Mouse (Mus musculus): ENCODE data around the gene Nadsyn1. TPM values are rescaled to one million over a fixed set of nuclear protein-coding genes. Genes with fewer than 3 reads are reported as not detected.

Gene Nadsyn1
- polyA plus RNA-seq, 1 experiment from 2014 or later: 10.4 TPM

- WGBS: 3% methylated on average over 16 of the region's 16 CpGs
- peaks cover 8% of the 10 kb centered on the region for H3K4me1 ChIP-seq
- peak overlapping the region; percentile 0; the same call in 1 of the 2 replicates for H3K9ac ChIP-seq
- peak; percentile 78 for ATAC-seq (replicated peaks; ENCODE audit: low FRiP score)
- peak overlapping the region; percentile 56 for H3K4me2 ChIP-seq
- H3K9me3 ChIP-seq (replicated peaks): no peaks in the 10 kb centered on the region
- no peak overlapping the region; the same call in 1 of the 2 replicates for H3K27ac ChIP-seq
- H3K27me3 ChIP-seq: no peaks in the 10 kb centered on the region
- H3K36me3 ChIP-seq: no peaks in the 10 kb centered on the region
- H3K4me3 ChIP-seq (replicated peaks): peak overlapping the region; percentile 15
These were observed 74.4 kb downstream of the Nadsyn1 start for GRCm38 (mm10) chr7:143748041-143748868.

Small RNA genes lying within 50 kb of the gene (microRNA-seq; reads per million reads assigned to microRNA genes)
- gene Gm22064: not detected

Other genes with a start within 250 kb of the Nadsyn1 start
- 62.3 and 62.9 TPM in 2 replicates for gene Cars, start 222.8 kb downstream of the Nadsyn1 start, polyA plus RNA-seq (2015; fragmentation: Nextera tagmentation; extraction: Ambion mirVana)
- gene Tnfrsf26, start 194.1 kb downstream of the Nadsyn1 start, polyA plus RNA-seq (2015; fragmentation: Nextera tagmentation; extraction: Ambion mirVana): 0.54 and 0.65 TPM in 2 replicates
- 10.6 and 12.1 TPM in 2 replicates for gene Tnfrsf22, start 173.2 kb downstream of the Nadsyn1 start, polyA plus RNA-seq (2015; fragmentation: Nextera tagmentation; extraction: Ambion mirVana)
- gene Tnfrsf23, start 137.0 kb downstream of the Nadsyn1 start, polyA plus RNA-seq (2015; fragmentation: Nextera tagmentation; extraction: Ambion mirVana): 2.0 and 2.8 TPM in 2 replicates
- gene Osbpl5, start 65.9 kb downstream of the Nadsyn1 start, polyA plus RNA-seq (2015; fragmentation: Nextera tagmentation; extraction: Ambion mirVana): 31.9 and 34.0 TPM in 2 replicates
- gene Mrgprg, start 55.9 kb downstream of the Nadsyn1 start, polyA plus RNA-seq (2015; fragmentation: Nextera tagmentation; extraction: Ambion mirVana): not detected in 2 replicates
- gene Mrgpre, start 38.3 kb downstream of the Nadsyn1 start, polyA plus RNA-seq (2015; fragmentation: Nextera tagmentation; extraction: Ambion mirVana): 1.7 and 2.0 TPM in 2 replicates
- 37.7 and 47.2 TPM in 2 replicates for gene Dhcr7, start 296 bp upstream of the Nadsyn1 start, polyA plus RNA-seq (2015; fragmentation: Nextera tagmentation; extraction: Ambion mirVana)
- not detected in 2 replicates for gene Gm498, start 44.0 kb upstream of the Nadsyn1 start, polyA plus RNA-seq (2015; fragmentation: Nextera tagmentation; extraction: Ambion mirVana)
- 2.6 and 2.7 TPM in 2 replicates for gene Shank2, start 179.1 kb upstream of the Nadsyn1 start, polyA plus RNA-seq (2015; fragmentation: Nextera tagmentation; extraction: Ambion mirVana)